Mouse (Mus musculus) hindbrain, embryonic 11.5 days (tissue): ENCODE data around the gene Vamp8. TPM values are rescaled to one million over a fixed set of nuclear protein-coding genes. Genes with fewer than 3 reads are reported as not detected.

Experiments used
- ATAC-seq: fragments of 200-750 bp; cut with Nextera tagmentation; 2 replicates; pipeline ENCODE4 v1.8.0; 2017; ENCODE audit warnings: mild to moderate bottlenecking, moderate TSS enrichment, moderate library complexity; ENCODE audit not compliant: low FRiP score
- DNase-seq: peaks from one replicate; pipeline ENCODE4 v3.0.0-alpha.2; 2015; ENCODE audit warnings: low spot score
- H3K27ac ChIP-seq: fragments of 300-500 bp; sonication (generic); 2 replicates; pipeline ENCODE4 v1.5.1; 2014; ENCODE audit warnings: mild to moderate bottlenecking, low read depth, low read length
- H3K27me3 ChIP-seq: fragments of 300-500 bp; sonication (generic); 2 replicates; pipeline ENCODE4 v1.6.1; 2014; ENCODE audit warnings: mild to moderate bottlenecking, low read length, moderate library complexity, mixed read lengths; ENCODE audit not compliant: control insufficient read depth, insufficient read depth
- H3K36me3 ChIP-seq: fragments of 300-500 bp; sonication (generic); 2 replicates; pipeline ENCODE4 v1.6.1; 2014; ENCODE audit warnings: mild to moderate bottlenecking, low read length, moderate library complexity, mixed read lengths; ENCODE audit not compliant: control insufficient read depth, insufficient read depth
- H3K4me1 ChIP-seq: fragments of 300-500 bp; sonication (generic); replicated peaks from 2 replicates; pipeline ENCODE4 v1.6.1; 2014; ENCODE audit warnings: low read length, mixed read lengths; ENCODE audit not compliant: control insufficient read depth, insufficient read depth
- H3K4me2 ChIP-seq: fragments of 300-500 bp; sonication (generic); replicated peaks from 2 replicates; pipeline ENCODE4 v1.6.1; 2014; ENCODE audit warnings: mild to moderate bottlenecking, low read depth, low read length
- H3K4me3 ChIP-seq: fragments of 300-500 bp; sonication (generic); 2 replicates; pipeline ENCODE4 v1.5.1; 2014; ENCODE audit warnings: low read depth, low read length
- H3K9ac ChIP-seq: fragments of 300-500 bp; sonication (generic); 2 replicates; pipeline ENCODE4 v1.6.1; 2014; ENCODE audit warnings: low read depth, low read length
- H3K9me3 ChIP-seq: fragments of 300-500 bp; sonication (generic); 2 replicates; pipeline ENCODE4 v1.6.1; 2016; ENCODE audit warnings: low read length; ENCODE audit not compliant: control insufficient read depth
- WGBS: fragments of 180-500 bp; shearing (Covaris S2); extraction: QIAGEN DNeasy Blood & Tissue Kit; methylation state at CpG from one replicate; pipeline ENCODE4 v1.1.7; 2014; 5-methylcytosine and 5-hydroxymethylcytosine counted together
- polyA plus RNA-seq: library from polyadenylated mRNA; unstranded; fragments of >200 nt; fragmentation: Nextera tagmentation; extraction: Ambion mirVana; gene quantifications from 2 replicates; pipeline ENCODE4 v1.2.1, GENCODE M21; 2014

The Vamp8 gene
- polyA plus RNA-seq, 1 experiment from 2014 or later, result 35.2 TPM

DNA sequence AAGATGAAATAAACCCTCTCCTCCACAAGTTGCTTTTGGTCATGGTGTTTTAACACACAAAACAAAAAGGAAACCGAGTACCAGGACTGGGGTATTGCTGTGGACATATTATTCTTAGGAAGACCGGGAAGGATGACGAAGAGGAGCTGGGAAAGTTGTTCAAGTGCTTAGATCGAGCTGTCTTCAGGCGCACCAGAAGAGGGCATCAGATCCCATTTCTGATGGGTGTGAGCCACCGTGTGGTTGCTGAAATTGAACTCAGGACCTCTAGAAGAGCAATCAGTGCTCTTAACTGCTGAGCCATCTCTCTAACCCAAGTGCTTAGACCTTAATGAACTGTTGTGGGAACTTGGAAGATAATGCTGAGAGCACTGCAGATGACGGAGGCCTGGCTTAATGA, 26.5 kb downstream of the Vamp8 start:
- H3K9ac ChIP-seq, result no peak overlapping the region
- 46% methylated on average over 7 of the region's 7 CpGs for WGBS
- no peak overlapping the region for H3K4me3 ChIP-seq
- H3K4me1 ChIP-seq, result 0 out of 2 replicates have a peak, but pooled peaks cover 2% of the 10 kb centered on the region
- DNase-seq (no peak), ATAC-seq (no peak)
- H3K9me3 ChIP-seq, result no peaks in the 10 kb centered on the region
- H3K27ac ChIP-seq, result no peak overlapping the region
- no peak overlapping the region for H3K4me2 ChIP-seq
- H3K27me3 ChIP-seq, result no peaks in the 10 kb centered on the region
- H3K36me3 ChIP-seq, result no peaks in the 10 kb centered on the region

DNA sequence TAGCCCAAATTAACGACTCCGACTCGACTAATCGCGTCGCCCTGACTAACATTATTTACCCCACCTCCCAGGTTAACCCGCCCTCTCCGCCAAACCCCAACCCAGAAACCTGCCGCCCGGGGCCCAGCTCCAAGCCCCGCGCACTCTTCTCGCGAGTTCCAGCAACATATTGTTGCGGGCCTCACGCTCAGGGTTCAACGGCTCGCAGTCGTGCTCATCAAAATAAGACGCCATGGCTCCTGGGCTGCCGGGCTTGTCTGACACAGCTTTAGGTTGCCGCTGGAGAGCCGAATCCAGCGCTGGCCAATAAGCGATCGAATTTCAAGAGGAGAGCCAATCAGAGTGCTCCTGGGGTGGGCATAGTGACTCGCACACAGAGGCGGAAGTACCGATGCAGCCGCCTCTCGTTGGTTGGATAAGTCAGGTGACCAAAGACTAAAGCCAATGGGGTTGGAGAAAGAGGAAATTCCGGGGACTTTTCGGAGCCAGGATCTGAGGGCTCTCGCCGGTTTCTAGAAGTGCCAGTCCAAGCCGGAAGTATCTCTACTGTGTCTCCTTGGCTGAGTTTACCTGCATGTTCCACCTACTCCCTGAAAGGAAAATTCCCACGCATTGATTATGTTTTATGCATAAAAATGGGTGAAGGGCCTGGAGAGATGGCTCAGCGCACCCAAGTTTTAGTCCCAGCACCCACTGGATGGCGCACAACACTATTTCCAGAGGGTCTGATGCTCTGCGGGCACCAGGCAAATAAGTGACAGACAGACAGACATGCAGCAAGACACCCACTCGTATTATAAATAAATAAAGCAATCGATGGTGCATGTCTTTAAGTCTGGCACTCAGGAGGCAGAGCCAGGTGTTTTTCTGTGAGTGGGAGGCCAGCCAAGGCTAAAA, 28.1 kb downstream of the Vamp8 start:
- no peaks in the 10 kb centered on the region for H3K27me3 ChIP-seq
- H3K9ac ChIP-seq, result peak overlapping the region; percentile 71
- peak; percentile 91 for DNase-seq
- peak overlapping the region; percentile 84 for H3K4me2 ChIP-seq
- H3K36me3 ChIP-seq, result no peaks in the 10 kb centered on the region
- 0 out of 2 replicates have a peak, but pooled peaks cover 2% of the 10 kb centered on the region for H3K4me1 ChIP-seq
- peak; percentile 99 for ATAC-seq
- no peaks in the 10 kb centered on the region for H3K9me3 ChIP-seq
- peak overlapping the region; percentile 39; the same call in 1 of the 2 replicates for H3K27ac ChIP-seq
- peak overlapping the region; percentile 83 for H3K4me3 ChIP-seq
- under 1% methylated on average over 42 of the region's 42 CpGs for WGBS

DNA sequence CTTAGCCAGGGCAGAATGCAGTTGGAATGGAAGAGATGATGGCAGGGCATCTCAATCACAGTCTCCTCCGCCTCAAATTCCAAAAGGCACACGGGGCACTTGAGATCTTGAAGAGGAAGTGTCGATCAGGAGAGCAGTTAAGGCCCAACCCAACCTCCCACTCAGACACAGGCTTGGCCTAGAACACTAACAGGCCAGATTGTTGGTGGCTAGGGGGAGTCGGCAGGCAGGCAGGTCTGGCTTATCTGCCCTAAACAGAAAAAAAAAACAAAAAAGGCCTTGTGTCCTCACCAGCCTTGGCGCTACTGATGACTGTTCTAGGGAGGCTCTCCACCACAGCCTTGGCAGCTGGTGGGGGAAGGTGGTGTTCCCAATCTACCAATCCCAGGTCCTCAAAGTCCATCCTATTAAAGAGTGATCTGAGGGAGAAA, 29.4 kb downstream of the Vamp8 start:
- Histone ChIP-seq H3K27ac (no peak overlapping the region), H3K9ac (no peak overlapping the region), H3K4me2 (peak overlapping the region; percentile 84), H3K27me3 (no peaks in the 10 kb centered on the region), H3K4me1 (0 out of 2 replicates have a peak, but pooled peaks cover 2% of the 10 kb centered on the region), H3K36me3 (no peaks in the 10 kb centered on the region), H3K9me3 (no peaks in the 10 kb centered on the region), H3K4me3 (peak overlapping the region; percentile 83; the same call in 1 of the 2 replicates)
- no peak for DNase-seq
- ATAC-seq, result no peak
- WGBS, result 75% methylated on average over 5 of the region's 5 CpGs

DNA sequence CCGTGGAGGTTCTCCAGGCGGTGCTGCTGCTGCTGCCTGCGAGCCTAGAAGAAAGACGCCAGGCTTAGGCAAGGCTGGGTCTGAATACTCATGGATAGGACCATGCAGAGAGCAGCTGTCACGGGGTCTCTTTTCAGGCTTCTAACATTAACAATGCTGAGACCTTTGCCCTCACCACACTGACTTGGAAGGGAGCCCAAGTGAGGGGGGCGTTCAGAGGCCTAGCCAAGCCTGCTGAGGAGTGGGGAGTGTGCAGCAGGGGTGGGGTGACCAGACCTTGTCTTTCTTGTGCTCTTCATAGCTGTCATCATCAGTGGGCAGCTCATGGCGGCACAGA, 29.9 kb downstream of the Vamp8 start:
- Histone ChIP-seq H3K4me2 (no peak overlapping the region), H3K27me3 (no peaks in the 10 kb centered on the region), H3K4me1 (0 out of 2 replicates have a peak, but pooled peaks cover 2% of the 10 kb centered on the region), H3K9ac (no peak overlapping the region), H3K27ac (no peak overlapping the region), H3K36me3 (no peaks in the 10 kb centered on the region), H3K9me3 (no peaks in the 10 kb centered on the region), H3K4me3 (no peak overlapping the region)
- 66% methylated on average over 7 of the region's 7 CpGs for WGBS
- ATAC-seq, result no peak
- no peak for DNase-seq

DNA sequence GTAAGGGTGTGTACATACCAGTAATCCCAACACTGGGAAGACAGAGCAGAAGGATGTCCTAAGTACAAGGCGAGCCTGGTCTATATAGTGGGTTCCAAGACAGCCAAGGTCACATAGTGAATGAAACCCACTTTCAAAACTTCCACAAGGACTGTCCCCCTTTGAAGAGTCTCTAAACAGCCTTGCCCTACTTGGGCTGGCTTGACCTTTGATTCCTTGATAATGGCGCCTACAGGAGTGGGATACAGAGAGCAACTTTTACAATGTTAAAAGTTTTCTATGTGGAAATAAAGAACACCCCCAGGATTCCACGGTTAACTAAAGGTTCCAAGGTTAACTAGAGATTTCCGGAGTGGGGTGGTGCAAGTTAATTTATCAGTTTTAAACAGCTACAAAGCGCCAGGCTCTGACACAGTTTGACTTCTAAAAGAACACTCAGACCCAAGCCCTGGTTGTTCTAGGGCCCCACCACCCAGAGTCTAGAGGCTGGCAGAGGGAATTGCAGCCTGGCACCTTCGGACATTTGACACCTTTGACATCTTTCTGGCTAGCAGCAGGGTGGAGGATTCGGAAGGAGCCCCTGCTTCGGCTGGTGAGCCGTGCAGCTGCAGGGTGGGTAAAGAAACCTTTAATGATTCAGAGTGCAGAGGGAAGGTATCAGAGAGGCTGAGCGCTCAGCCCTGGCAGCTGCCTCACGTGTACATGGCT, 30.5 kb downstream of the Vamp8 start:
- no peak overlapping the region for H3K27ac ChIP-seq
- no peak for ATAC-seq
- no peak overlapping the region for H3K9ac ChIP-seq
- H3K27me3 ChIP-seq, result no peaks in the 10 kb centered on the region
- no peaks in the 10 kb centered on the region for H3K36me3 ChIP-seq
- no peak overlapping the region for H3K4me3 ChIP-seq
- WGBS, result 85% methylated on average over 11 of the region's 11 CpGs
- no peak overlapping the region for H3K4me2 ChIP-seq
- no peak for DNase-seq
- peaks cover 4% of the 10 kb centered on the region; the same call in 1 of the 2 replicates for H3K4me1 ChIP-seq
- no peaks in the 10 kb centered on the region for H3K9me3 ChIP-seq

DNA sequence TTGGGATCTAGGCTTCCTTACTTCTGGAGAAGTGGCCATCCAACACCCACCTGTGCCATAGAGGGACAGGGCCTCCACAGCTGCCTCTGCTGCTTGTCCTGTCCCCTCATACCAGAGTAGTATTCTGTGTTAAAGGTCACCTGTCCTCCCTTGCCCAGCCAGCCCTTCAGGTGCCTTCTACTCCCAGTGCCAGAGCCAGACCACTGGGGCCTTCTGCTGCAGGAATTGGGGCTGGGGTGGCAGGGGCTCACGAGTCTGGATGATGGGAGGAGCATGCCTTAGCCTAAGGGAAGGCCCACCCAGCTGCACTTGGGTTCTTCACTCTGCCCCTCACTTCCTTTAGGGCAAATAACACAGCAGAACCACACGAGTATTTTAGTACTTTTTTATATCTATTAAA, 31.2 kb downstream of the Vamp8 start:
- Histone ChIP-seq H3K27me3 (no peaks in the 10 kb centered on the region), H3K36me3 (no peaks in the 10 kb centered on the region), H3K27ac (no peak overlapping the region), H3K9me3 (no peaks in the 10 kb centered on the region), H3K4me3 (no peak overlapping the region), H3K4me2 (no peak overlapping the region), H3K4me1 (peaks cover 6% of the 10 kb centered on the region; the same call in 1 of the 2 replicates), H3K9ac (no peak overlapping the region)
- DNase-seq, result no peak
- no peak for ATAC-seq
- WGBS, result 78% methylated on average over 2 of the region's 2 CpGs

DNA sequence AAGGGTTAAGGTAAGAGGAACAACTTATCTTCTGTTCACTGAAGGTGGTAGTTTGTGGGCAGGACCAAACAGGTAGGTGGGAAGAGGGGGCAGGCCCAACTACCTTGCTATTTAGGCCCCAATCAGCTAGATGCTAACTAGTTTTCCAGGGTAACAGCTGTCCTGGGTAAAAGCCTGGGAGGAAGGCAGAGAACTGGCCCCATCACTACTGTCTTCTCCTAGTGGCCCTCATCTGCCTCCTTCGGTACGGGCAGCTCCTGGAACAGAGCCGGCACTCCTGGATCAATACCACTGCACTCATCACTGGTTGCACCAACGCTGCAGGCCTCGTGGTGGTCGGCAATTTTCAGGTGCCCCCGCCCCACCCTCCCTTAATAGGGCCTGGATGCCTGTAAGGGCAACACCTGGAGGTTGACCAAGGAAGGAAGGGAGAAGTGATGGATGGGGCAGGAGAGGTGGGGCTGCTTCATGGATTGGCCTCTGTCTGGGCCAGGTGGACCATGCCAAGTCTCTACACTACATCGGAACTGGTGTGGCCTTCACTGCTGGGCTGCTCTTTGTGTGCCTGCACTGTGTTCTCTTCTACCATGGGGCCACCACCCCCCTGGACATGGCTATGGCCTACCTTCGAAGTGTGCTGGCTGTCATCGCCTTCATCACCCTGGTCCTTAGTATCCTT, 32.3 kb downstream of the Vamp8 start:
- Histone ChIP-seq H3K4me2 (no peak overlapping the region), H3K4me1 (peaks cover 6% of the 10 kb centered on the region; the same call in 1 of the 2 replicates), H3K36me3 (no peaks in the 10 kb centered on the region), H3K27ac (no peak overlapping the region), H3K9me3 (no peaks in the 10 kb centered on the region), H3K9ac (no peak overlapping the region), H3K4me3 (no peak overlapping the region), H3K27me3 (no peaks in the 10 kb centered on the region)
- DNase-seq (no peak), ATAC-seq (no peak)
- WGBS, result 86% methylated on average over 10 of the region's 10 CpGs

DNA sequence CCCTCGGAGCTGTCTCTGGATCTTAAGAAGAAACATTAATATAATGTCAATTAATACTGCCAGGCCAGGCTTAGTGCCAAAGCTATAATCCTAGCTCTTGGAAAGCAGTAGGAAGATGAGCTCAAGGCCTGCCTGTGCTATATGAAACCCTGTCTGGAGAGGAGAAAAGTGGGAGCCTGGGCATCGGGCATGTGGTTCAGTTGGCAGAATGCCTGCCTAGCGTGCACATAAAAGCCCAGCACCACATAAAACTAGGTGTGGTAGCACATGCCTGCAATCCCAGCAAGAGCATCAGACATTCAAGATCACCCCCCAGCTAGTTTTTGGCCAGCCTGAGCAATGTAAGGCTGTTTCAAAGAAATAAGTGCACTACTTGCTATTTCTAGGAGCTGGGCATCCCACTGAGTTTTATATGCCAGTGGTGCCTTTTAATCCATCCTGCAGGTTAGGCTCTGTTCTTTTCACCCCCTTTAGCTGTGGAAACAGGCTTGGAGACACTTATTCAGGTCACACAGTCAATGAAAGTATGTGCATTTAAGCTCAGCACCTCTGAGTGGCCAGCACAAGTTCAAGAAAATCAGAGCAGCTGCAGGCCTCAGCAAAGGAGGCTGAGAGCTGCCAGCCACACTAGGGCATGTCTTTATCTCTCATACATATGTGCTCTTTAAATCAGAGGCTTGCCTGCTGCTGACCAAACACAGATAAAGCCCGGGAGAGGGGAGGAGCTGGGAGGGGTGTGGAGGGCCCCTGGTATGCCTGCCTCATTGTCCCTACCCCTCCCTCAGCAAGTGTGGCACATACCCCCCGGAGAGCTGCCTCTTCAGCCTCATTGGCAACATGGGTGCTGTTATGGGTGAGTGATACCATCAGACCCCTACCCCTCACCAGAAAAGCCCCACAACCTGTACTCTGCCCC, 33.1 kb downstream of the Vamp8 start:
- peaks cover 6% of the 10 kb centered on the region; the same call in 1 of the 2 replicates for H3K4me1 ChIP-seq
- H3K36me3 ChIP-seq, result no peaks in the 10 kb centered on the region
- 84% methylated on average over 5 of the region's 5 CpGs for WGBS
- DNase-seq (no peak), ATAC-seq (no peak)
- H3K4me2 ChIP-seq, result no peak overlapping the region
- H3K27me3 ChIP-seq, result no peaks in the 10 kb centered on the region
- H3K4me3 ChIP-seq, result no peak overlapping the region
- H3K9ac ChIP-seq, result no peak overlapping the region
- H3K9me3 ChIP-seq, result no peaks in the 10 kb centered on the region
- H3K27ac ChIP-seq, result no peak overlapping the region
